Mouse (Mus musculus) natural killer cell, adult 2 months (primary cell): Measurements from ENCODE around the gene Lce1a1.

ENCODE experiments used
- DNase-seq, 2 experiments: peaks; one replicate each; pipeline ENCODE4 v3.0.0; 2022; ENCODE audit warnings: low spot score in 2 of 2

The Lce1a1 gene

DNA sequence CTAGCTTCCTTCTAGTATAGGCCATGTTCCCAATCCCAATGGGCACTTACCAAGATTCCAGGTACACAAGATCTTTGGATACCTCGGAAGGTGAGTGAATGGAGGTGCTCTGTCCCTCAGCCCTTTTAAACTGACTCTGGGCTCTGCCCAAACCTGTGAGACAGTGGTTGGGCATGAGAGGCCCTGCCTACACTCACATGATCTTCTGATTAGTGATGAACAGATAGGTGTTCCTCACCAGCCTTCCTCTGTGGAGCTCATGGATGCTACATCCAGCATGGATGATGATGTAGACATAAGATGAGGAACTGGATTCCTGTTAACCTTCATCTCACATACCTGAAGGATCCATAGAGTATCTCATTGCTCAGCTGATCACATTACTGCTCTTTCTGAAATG, at the start of gene Lce1a1:
Gene Lce1a1 (minus strand): TSS at position 101 of the 400 bp plus-strand sequence.
- no peak for DNase-seq

- DNase-seq, result no peak
These were observed 46.5 kb upstream of the Lce1a1 start for GRCm38 (mm10) chr3:92694613-92695012.

DNA sequence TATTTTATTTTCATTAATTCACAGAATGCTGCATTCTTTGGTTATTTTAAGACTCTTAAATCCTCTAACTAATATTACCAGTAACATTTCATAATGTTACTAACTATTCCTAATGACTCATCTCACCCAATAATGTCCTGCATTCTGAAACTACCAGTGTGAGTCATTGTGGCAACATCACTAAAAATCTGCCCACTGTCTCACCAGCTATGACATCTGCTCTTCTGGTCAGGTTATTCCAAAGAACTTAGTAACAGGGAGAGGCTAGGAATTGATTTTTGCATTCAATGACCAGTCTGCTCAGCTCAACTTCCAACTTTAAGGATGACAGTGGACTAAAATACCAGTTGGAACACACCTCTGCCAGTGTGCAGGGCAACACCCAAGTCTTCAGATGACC, 43.6 kb upstream of the Lce1a1 start:
- DNase-seq, result no peak

DNA sequence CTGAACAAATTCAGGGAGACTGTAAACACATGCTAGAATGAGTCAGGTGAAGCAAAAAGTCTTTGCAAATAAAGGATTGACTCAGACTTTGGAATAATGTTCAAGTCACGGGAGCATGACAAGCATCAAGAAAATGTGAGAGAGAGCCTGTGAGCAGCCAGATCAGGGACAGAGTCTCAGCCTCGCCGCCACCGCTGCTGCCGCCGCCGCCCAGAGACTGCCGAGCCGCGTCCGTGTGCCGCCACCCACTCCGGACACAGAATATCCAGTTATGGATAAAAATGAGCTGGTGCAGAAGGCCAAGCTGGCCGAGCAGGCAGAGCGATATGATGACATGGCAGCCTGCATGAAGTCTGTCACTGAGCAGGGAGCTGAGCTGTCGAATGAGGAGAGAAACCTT, 41.0 kb upstream of the Lce1a1 start:
- peak; percentile 7 to 14 for DNase-seq

GRCm38 (mm10) chr3:92687110-92687509, 39.0 kb upstream of the Lce1a1 start, which contains the start of gene Lce1d:
Lce1d (minus strand) TSS chr3:92687210.
- no peak for DNase-seq

DNA sequence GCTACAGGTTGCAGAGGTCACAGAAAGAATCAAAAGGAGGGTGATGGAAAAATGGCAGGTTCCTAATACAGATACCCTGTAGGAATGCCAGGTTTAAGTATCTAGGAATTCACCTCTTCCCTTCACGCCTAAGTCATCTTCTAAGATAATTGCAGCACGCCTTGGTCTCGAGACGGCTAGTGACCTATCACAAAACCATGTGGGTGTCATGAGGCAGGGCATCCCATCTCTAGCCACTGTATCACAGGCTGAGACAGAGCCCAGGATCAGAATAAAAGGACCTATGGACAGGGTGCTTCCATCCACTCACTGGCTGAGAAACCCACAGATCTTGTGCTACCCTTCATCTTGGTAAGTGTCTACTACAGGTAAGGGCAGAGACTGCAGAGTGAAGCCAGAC, 30.8 kb upstream of the Lce1a1 start, which contains the start of gene Lce1c:
Gene Lce1c (plus strand): TSS at position 301 of the 400 bp plus-strand sequence.
- DNase-seq, result no peak

GRCm38 (mm10) chr3:92670215-92670614, 22.1 kb upstream of the Lce1a1 start, which contains the start of gene Lce1a2:
Lce1a2 (minus strand) TSS chr3:92670315.
- DNase-seq, result no peak

GRCm38 (mm10) chr3:92656826-92657225, 8.7 kb upstream of the Lce1a1 start, which contains the start of gene Lce1b:
Lce1b (minus strand) TSS chr3:92656926.
- DNase-seq, result no peak

DNA sequence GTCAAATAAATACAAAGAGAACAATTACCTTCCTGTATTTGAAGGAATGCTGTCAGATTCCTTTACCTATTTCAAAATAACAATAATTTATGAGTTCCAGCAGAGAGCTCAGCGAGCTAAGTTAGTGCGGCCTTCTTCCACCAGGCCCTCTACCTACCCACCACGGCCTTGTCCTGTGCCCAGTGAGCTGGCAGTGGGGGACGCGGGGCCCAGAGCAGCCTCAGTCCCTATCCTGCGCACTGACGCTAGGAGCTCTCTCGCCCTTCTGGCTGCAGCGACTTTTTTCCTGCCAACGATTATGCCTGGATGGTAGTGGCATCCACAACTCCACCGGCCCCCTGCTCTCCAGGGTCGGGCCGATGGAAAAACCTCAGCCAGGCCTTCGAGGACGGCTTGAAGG, 8.3 kb downstream of the Lce1a1 start:
- DNase-seq, result no peak

GRCm38 (mm10) chr3:92638653-92638991, 9.5 kb downstream of the Lce1a1 start:
- DNase-seq, result no peak

- no peak for DNase-seq
These were observed 10.1 kb downstream of the Lce1a1 start for GRCm38 (mm10) chr3:92637745-92638652.

- no peak for DNase-seq
These were observed 26.5 kb downstream of the Lce1a1 start, which contains the start of gene Lce6a for GRCm38 (mm10) chr3:92621560-92621959. Lce6a (minus strand) TSS chr3:92621660.

DNA sequence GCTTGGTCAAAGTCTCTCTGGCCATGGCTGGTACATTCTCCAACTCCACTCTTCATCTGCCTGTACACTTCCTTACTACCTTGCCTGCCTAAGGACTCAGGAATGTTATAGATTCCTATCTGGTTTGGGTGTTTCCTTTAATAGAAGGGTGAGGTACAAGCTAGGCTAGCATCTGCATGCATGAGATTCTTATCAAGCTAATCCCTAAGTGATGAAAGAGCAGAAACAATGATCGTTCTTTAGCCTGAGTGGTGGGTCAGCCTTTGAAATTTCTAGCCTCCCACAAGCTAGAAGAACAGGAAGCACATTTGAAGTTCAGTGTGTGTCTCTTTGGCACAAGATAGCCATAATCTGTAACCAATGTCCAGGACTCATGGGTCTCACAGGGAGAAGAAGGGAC, 38.3 kb downstream of the Lce1a1 start:
- DNase-seq, result no peak

DNA sequence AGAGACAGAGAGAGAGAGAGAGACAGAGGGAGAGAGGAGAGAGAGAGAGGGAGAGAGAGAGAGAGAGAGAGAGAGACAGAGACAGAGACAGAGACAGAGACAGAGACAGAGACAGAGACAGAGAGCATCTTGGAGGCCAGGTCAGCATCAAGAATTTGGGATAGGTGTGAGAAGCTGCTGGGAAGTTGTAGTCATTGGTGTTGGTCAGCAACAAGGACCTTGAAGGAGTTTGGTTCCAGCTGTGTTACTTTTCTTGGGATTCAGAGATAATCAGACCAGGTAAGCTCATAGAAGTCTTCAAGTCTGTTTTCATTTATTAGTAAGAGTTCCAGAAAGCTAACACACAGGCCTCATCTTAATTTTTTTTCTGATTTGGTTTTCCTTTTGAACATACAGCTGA, 40.7 kb downstream of the Lce1a1 start, which contains the start of gene 2210017I01Rik:
Gene 2210017I01Rik (minus strand): TSS at position 101 of the 400 bp plus-strand sequence.
- no peak for DNase-seq

- no peak for DNase-seq
These were observed 45.9 kb downstream of the Lce1a1 start for GRCm38 (mm10) chr3:92602169-92602568.

DNA sequence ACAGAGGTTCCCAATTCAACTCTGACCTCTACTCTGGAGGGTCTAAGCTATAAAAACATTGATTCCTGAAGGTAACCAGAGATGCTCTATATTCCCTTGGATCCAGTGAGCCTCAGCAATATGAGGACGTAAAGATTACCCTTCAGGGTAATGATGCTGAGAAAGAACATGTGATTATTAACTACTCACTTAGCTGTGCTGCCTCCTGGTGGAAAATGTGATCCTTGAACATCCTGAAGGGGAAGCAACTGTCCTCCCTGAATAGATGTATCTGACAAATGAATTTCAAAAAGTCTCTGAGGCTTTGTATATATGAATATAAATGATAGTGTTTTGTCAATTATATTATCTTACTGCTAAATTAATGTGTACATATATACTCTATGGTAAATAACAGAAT, 47.7 kb downstream of the Lce1a1 start:
- DNase-seq, result no peak

GRCm38 (mm10) chr3:92599973-92600372, 48.1 kb downstream of the Lce1a1 start:
- no peak for DNase-seq

DNA sequence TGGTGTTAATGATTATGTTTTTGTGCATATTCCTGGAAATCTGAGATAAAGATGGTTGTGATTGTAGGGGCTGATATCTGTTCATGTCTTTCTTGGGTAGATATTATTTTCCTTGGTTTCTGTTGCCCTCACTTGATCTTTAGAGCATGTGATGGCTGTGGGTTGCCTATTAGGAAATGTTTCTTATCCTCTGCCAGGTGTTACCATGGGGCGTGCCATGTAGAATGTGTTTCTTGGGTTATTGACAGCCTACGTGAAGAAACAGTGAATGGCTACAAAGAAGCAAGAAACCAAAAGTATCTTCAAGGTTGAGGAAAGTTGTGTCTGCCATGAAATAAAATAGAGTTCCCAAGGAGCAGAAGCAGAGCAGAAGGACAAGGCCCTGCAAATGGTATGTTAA, 49.7 kb downstream of the Lce1a1 start:
- DNase-seq, result no peak
